Mouse (Mus musculus): Measurements from ENCODE around the gene Fkbp10.

The Fkbp10 gene

DNA sequence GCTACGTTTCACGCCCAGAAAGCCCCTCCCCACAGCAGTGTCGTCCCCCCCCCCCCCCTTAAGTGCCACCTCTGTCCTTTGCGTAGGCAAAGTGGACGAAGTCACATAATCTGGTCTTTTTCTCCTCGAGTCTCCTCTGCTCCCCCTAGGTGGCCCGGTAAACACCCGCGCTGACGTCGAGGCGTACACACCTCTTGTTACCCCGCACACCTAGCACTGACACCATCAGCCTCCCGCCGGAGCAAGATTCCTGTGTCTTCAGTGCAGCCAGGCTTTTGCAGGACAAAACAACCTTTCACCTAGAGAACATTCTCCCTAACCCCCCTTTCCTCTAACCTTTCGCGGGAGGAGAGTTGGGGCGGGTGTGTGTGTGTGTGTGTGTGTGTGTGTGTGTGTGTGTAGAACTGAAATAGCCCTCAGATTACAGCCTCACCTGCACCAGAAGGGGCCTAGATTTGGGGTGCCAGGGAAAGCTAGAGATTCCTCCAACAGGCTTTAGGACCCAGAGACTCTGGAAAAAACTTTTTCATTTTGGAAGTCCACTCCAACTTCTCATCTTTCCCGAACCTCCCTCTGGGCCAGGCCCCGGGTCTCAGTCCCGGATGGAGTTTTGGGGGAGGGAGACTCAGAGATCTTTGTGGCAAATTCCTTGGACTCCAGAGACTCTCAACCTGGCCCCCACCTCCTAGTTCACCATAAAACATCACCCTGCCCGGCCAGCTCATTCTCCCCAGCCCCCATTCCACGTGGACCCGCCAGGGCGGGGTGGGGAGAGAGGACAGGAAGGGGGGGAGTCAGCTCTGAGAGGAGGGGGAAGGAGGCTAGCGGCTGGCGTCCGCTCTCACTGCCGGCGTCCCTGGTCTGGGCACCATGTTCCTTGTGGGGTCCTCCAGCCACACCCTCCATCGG, at the start of gene Fkbp10:
Fkbp10 (plus strand) TSS at position 784 of the 909 bp plus-strand sequence.
- DNase-seq (ENCODE audit: low read depth): no peak

- DNase-seq (ENCODE audit: low read depth): no peak
These were observed 46.4 kb upstream of the Fkbp10 start for GRCm38 (mm10) chr11:100369145-100369544.

DNA sequence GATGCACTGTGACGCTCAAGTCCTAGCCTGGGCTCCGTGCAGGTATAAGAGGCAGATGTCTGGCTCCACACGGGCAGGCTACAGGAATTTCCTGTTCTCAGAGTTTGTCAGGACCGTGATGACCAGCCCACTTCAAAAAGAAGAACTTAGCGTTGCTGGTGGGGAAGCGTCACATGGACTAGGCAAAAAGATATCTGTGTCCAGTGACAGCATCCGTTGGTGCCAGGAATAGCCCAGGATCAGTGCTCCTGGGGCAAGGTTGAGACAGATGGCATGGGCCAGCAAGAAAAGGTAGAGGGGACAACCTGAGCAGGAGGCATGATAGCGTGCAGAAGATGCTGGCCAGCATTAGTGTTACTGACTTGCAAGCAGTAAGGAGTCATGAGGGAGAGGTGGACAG, 45.7 kb upstream of the Fkbp10 start:
- DNase-seq (ENCODE audit: low read depth): no peak

DNA sequence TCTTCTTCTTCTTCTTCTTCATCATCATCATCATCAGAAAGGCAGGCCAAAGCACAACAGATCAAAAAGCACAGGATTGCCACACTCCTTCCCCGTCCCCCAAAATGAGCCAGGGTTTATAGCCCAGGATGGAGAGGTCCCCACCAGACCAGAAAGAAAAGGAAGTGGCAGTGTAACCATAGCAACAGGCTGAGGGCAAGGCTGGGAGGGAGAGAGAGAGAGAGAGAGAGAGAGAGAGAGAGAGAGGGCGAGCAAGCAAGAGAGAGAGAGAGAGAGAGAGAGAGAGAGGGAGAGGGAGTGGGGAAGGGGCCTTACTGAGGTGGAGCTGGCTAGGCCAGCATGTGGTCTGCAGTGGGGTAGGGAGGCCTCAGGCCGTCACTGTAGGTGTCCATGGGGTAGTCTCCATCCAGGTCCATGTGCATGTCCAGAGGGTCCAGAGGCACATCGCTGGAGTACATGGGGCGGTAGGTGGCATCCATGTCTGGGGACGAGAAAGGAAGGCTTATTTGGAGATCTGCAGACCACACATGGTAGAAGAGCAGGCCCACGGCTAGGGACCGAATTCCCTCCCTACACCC, 43.4 kb upstream of the Fkbp10 start:
- no peak for DNase-seq (ENCODE audit: low read depth)

GRCm38 (mm10) chr11:100375127-100375526, 40.4 kb upstream of the Fkbp10 start:
- DNase-seq (ENCODE audit: low read depth): no peak

- no peak for DNase-seq (ENCODE audit: low read depth)
These were observed 39.5 kb upstream of the Fkbp10 start for GRCm38 (mm10) chr11:100376005-100376404.

DNA sequence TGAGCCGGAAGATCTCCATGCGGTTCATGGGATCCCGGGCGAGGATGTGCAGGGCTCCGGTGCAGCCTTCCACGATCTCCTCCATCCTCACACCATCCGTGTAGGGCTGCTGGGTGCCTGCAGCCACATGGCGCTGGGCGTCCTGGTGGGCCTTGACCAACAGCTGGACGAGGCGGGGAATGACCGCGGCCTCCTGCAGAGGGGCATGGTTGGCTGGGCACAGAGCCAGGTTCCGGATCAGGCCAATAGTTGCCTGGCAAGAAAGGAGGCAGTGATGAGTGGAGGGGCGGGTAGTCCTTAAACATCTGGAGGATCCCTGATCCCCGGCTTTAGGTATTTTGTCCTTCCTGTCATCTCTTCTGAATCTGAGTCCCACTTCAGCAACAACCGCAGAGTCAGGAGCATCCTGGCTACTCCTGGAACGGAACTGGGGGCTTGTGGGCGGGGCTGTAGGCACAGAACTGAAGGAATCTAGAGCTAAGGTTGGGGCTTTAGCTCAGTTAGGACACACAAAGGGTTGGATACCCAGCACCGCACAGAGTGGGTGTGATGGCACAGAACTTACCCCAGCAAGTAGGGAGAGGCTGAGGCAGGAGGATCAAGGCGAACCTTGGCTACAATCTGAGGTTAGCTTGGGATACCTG, 38.6 kb upstream of the Fkbp10 start:
- DNase-seq (ENCODE audit: low read depth): no peak

- no peak for DNase-seq (ENCODE audit: low read depth)
These were observed 37.5 kb upstream of the Fkbp10 start for GRCm38 (mm10) chr11:100377989-100378388.

DNA sequence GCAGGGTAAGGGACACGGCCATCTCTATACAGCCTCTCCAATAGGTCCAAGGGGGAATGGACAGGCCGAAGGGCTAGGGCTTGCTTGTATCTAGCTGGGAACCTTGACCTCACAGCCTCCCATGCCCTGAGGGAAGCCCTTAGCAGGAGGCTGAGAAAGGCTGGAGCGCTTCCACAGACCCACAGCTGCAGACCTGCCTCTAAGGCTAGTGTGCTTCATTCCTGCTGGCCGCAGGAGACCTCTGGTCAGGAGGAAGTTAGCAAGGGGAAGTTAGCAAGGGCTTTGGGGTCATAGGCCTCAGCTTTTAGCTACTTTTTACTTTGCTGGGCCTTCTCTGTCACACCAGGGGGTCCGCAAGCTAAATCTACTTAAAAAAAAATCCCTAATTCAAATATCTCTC, 37.1 kb upstream of the Fkbp10 start:
- no peak for DNase-seq (ENCODE audit: low read depth)

DNA sequence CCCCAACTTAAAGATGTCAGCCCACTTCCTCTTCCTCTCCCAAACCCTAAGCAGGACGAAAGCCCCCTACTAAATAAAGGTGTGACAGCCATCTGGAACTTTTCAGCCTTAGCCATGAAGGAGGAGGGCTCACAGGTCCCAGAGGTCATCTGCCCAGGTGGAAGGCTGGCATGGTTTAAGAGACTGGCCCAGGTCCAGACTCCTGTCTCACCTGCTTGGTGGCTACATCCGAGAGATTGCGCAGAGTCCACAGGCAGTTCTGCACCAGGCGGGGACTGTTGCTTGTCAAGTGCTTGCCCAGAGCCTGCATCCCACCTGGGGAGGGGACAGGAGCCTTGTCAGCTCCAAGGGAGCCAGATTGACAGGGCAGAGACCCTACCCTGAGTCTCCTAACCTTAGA, 36.2 kb upstream of the Fkbp10 start:
- no peak for DNase-seq (ENCODE audit: low read depth)

DNA sequence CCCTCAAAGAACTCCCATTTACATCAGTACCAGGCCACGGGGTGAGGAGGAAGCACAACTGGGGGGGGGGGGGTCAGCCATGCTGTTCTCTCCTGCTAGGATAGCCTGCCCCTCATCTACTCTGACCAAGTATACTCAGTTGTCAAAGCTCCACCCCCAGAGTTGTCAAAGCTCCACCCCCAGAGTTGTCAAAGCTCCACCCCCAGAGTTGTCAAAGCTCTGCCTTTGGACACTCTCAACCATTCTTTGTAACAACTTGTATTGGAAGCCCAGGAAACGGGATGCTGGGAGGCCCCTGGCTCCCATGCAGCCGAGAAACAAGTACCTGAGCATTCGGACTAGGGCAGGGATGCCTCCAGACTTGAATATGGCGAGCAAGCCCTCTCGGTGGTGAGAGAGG, 32.8 kb upstream of the Fkbp10 start:
- DNase-seq (ENCODE audit: low read depth): no peak

- no peak for DNase-seq (ENCODE audit: low read depth)
These were observed 30.5 kb upstream of the Fkbp10 start for GRCm38 (mm10) chr11:100385016-100385415.

DNA sequence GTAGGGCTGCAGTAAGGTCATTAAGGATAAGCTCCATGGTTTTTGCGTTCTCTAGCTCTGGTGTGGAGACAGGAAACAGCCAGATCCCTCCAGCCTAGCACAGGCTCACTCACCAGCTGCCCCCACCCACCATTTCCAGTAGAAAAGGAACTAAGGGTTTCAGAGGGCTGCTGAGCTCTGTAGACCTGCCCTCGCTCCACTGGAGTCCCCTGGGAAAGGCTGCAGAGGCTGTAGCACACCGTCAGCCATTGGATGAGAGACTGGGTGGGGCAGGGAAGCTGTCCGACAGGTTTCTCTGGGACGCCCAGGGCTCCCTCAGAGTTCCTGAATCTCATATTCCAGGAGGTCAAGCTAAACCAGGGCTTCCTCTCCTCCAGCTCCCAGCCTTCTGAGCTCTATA, 28.9 kb upstream of the Fkbp10 start:
- no peak for DNase-seq (ENCODE audit: low read depth)

DNA sequence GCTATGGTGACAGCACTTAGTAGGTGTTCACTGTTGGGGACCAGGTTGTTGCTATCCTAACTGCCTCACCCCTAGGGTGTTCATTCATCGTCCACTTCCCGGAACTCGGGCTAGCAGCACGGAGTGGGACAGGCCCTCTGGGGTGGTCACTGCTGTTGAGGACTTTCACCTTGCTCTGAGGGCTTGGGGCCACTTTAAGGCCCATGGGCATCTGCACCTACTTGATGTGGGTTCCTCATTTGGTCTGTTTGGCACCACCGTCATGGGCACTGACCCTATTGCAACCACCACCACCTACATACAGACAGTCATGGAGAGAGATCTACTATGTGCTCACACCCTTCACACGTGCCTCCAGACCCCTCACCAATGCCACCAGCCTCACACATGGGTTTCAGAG, 28.4 kb upstream of the Fkbp10 start:
- DNase-seq (ENCODE audit: low read depth): no peak

- no peak for DNase-seq (ENCODE audit: low read depth)
These were observed 27.7 kb upstream of the Fkbp10 start for GRCm38 (mm10) chr11:100387589-100388375.

DNA sequence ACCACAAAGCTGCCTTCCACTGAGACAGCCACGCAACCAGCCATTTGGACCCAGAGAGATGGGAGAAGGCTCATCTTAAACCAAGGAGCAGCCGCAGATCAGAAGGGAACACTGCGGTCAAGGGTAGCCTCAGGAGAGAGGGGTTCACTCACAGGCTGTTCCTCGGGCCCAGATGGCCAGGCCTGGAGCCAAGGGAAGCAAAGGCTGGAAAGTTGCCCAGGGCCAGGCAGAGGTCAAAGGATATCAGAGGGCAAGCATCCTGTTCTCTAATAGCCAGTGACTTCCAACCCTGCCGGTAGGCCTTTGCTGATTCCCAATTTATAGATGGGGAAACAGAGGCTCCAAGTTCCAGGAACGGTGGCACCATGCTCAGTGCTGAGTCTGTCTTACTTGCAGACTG, 26.9 kb upstream of the Fkbp10 start:
- DNase-seq (ENCODE audit: low read depth): no peak

DNA sequence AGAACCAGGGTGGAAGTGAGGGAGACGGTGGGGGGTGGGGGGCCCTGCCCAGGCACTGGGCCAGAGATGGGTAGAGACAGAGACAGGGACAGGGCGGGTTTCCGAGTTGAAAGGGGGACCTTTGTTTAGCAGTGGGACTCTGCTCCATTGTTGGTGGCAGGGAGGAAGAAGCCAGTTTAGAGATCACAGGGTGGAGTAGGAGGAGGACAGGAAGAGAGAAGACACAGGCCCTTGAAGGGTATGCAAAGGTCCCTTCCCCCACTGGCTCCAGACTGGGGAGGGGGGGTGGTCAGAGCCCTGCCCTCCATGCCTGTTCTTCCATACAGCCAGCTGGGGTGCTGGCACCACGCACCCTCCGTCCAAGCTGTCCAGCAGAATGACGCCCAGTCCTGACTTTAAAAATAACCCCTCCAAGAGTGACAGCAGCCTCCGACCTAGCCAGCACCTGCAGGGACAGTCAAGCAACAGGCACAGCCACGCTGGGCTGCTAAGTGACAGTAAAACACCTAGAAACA, 25.5 kb upstream of the Fkbp10 start:
- no peak for DNase-seq (ENCODE audit: low read depth)

- no peak for DNase-seq (ENCODE audit: low read depth)
These were observed 24.2 kb upstream of the Fkbp10 start for GRCm38 (mm10) chr11:100391081-100391883.

- no peak for DNase-seq (ENCODE audit: low read depth)
These were observed 23.6 kb upstream of the Fkbp10 start for GRCm38 (mm10) chr11:100391884-100392345.

DNA sequence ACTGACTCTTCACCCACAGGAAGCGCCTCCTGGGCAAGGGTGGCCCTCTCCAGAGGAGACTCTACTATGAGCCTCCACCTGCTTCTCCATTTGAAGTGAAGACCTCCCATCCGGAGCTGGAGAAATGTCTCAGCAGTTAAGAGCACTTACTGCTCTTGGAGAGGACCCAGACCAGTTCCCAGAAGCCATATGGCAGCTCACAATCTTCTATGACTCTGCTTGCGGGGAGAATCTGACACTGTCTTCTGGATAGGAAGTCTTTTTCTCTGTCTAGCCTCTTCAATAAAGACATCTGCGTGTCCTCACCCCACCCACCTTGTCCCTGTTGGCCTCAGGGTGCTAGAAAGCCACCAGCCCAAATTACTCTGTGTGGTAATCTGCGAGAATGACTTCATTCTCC, 22.5 kb upstream of the Fkbp10 start:
- DNase-seq (ENCODE audit: low read depth): no peak

DNA sequence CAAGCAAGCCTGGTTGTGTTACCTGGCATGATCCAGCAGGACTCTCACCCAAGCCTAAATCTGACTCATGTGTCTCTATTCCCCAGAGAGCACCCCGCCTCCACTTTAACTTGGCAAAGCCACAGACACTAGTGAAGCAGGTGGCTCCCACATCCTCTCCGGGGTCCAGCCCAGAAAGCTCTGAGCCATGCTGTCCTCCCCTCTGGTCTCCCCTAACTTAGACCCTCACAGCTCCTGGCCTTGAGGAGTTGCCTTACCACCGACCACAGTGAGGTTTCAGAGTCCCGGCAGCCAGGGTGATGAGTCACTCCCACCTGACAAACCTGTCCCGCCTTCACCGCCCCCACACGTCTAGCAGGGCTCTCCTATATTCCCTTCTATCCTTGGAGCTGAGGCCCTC, 21.8 kb upstream of the Fkbp10 start:
- DNase-seq (ENCODE audit: low read depth): no peak

Measured in c-Kit-positive CD71-negative TER-119-negative erythroid progenitor cells, embryonic 14.5 days (primary cell).